Mouse (Mus musculus) erythroblast, embryonic 14.5 days (primary cell): ENCODE data around the gene Iqsec1.

Experiments used
- GATA1 ChIP-seq: IDR thresholded peaks from 2 replicates; pipeline ENCODE4 v1.6.1; 2012; ENCODE audit warnings: low read length, inconsistent platforms, mixed read lengths
- TAL1 ChIP-seq: IDR thresholded peaks from 3 replicates; pipeline ENCODE4 v1.6.1; 2012; ENCODE audit warnings: low read length, inconsistent platforms, mixed read lengths

DNA sequence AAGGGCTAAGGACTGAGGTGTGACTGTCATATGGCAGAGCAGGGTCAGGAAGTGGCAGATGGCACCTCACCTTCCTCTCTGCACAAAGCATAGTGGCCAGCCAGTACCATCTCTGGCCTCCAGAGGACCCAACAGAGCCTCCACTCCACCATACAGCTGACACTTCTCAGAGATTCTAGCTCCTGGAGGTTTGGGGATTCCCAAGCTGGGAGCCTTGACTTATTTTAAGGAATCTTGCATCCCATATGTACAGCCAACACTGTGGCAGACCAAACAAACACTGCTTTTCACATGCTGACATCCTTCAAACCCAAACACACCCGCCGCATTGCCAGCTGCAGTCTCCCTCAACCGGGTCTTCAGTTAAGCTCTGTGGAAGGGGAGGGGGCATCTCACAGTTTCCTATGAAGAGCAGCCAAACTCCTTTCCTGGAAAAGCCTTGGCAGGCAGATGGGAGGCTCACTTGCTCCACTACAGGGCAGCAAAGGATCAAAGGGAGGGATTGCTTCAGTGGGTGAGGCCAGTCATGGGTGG lies 242.1 kb downstream of the Iqsec1 start:
- TF ChIP-seq TAL1: no peak
- TF ChIP-seq GATA1: no peak
